Mouse (Mus musculus) right cerebral cortex, postnatal 10 days (tissue): ENCODE measurements around the gene Gm20911.
"Not testable (repeated sequence)": the region's sequence is repeated elsewhere in the genome, so short reads cannot be mapped to it uniquely, and the experiment has no call there.

Experiments used
- DNase-seq, 2 experiments: peaks; one replicate each; pipeline ENCODE4 v3.0.0; 2021; ENCODE audit warnings: low spot score in 2 of 2

The Gm20911 gene

DNA sequence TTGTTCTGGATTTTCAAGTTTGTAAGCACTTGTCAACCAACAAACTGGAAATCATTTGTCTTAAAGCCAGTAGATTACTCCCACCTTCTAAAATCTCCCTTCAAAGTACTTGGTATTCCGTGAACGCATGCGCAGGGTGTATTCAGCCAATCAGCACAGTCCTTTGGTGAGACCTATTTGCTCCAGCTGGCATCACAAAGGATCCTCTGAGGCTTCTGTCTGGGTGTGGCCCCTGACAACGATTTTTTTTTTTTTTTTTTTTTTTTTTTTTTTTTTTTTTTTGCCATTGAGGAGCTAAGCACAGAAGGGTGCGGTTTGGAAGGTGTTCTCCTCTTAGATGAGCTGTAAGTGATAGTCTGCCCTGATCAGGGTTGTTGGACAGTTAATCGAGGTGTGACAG is at the start of gene Gm20911:
Gene Gm20911, plus strand, starts transcription at position 301 of the 400 bp plus-strand sequence.
- DNase-seq, result not testable (repeated sequence)
